Mouse (Mus musculus) brain, embryonic 14.5 days (tissue): ENCODE results near the gene Top2a.

Experiments
- CTCF ChIP-seq: fragments of 200-500 bp; IDR thresholded peaks from 2 replicates; pipeline ENCODE4 v1.5.1; 2012; ENCODE audit warnings: inconsistent platforms, mild to moderate bottlenecking, moderate library complexity, borderline replicate concordance; ENCODE audit not compliant: insufficient read depth, insufficient read length; ENCODE audit errors: extremely low read depth
- POLR2A ChIP-seq: fragments of 200-500 bp; IDR thresholded peaks from 2 replicates; pipeline ENCODE4 v1.6.1; 2012; ENCODE audit warnings: mild to moderate bottlenecking, inconsistent platforms, borderline replicate concordance; ENCODE audit not compliant: poor library complexity, insufficient read depth, insufficient read length, severe bottlenecking; ENCODE audit errors: extremely low read depth

DNA sequence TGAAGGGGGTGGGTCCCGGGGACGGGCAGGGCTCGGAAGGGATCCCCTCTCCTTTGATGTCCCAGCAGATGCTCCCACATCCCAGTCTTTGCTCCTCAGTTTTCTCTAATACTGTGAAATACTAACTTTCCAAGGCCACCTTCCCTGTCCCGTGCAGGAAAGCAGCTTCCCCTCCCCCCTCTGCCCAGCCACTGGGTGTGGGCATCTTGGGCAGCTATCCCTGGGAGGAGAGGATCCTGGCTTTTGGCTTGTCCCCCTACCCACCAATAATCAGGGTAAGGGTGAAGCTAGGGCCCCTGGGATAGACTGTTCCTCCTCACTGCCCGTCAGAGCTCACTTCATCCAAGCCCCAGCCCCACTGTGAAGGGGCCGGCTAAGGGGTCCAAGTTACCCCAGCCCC is 49.8 kb downstream of the Top2a start:
- TF ChIP-seq CTCF (no peak), POLR2A (no peak)
